Mouse (Mus musculus) ES-E14 (cell line): ENCODE data around the gene Suz12.

Source experiments
- CHD2 ChIP-seq: IDR thresholded peaks from 2 replicates; pipeline ENCODE4 v1.6.1; 2014; ENCODE audit warnings: mild to moderate bottlenecking, low read depth, low read length, inconsistent platforms
- HCFC1 ChIP-seq: IDR thresholded peaks from 2 replicates; pipeline ENCODE4 v1.6.1; 2012; ENCODE audit warnings: low read length, inconsistent platforms, borderline replicate concordance; ENCODE audit not compliant: insufficient read depth
- MAFK ChIP-seq: IDR thresholded peaks from 2 replicates; pipeline ENCODE4 v1.6.1; 2014; ENCODE audit warnings: mild to moderate bottlenecking, low read depth, low read length, inconsistent platforms; ENCODE audit not compliant: insufficient read depth
- ZC3H11A ChIP-seq: IDR thresholded peaks from 2 replicates; pipeline ENCODE4 v1.6.1; 2012; ENCODE audit warnings: low read depth, mild to moderate bottlenecking, inconsistent platforms, low read length, borderline replicate concordance
- ZNF384 ChIP-seq: IDR thresholded peaks from 2 replicates; pipeline ENCODE4 v1.6.1; 2012; ENCODE audit warnings: low read depth, low read length, inconsistent platforms

DNA sequence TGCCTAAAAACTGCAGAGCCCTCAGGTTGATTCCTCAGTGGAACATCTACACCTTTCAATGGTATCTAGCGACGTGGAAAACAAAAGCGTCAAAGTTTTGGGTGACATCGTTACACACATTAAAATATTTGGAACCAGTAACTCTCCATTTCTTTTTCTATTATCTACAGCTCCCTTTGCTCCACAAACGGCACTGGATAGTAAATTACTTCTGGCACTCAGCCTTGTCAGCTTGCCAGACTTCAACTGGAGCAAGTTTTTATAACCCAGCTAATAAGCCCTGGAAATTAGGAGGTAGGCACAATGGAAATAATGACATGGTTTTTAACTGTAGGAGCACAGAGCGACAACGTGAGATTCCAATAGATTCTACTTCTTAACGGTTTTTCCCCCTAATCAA, 27.0 kb upstream of the Suz12 start:
- no peak for TF ChIP-seq MAFK
- no peak for TF ChIP-seq ZC3H11A
- TF ChIP-seq ZNF384, result no peak
- no peak for TF ChIP-seq CHD2
- TF ChIP-seq HCFC1, result no peak
